ENCODE assay signal across 8 mouse cellular contexts in genomic region chr1:134745648-134746047, GRCm38 (mm10).
DNase-seq lines count a peak whose midpoint lies in the region; ATAC-seq and TF ChIP-seq lines count a peak whose summit lies in the region.
"Had no signal": no experiment of that assay in that cellular context is flagged by ENCODE, and none has a peak within 500 bp of the region (broad histone marks: within the 10 kb centered on the region; RNA-seq: fewer than 3 reads in every experiment).

No protein-coding gene starts in this region.

- peak; percentile 28 for DNase-seq in kidney, adult 9 months
- DNase-seq in adipocyte (ENCODE audit: low spot score): peak; percentile 31
- peak in 1 of 3 experiments; percentile 16 for DNase-seq in liver, embryonic 14.5 days (ENCODE audit: low read depth in 3 of 3, low spot score in 3 of 3)
- DNase-seq in layer of hippocampus, postnatal 10 days (ENCODE audit: low spot score in 2 of 2): no peak

- 0 out of 2 replicates have a peak, but pooled peaks cover 3% of the 10 kb centered on the region for H3K4me1 ChIP-seq in kidney, embryonic 14.5 days (ENCODE audit: control insufficient read depth, insufficient read depth, low read length)
- peaks cover 24% of the 10 kb centered on the region for H3K4me1 ChIP-seq in E14TG2a.4 (replicated peaks; ENCODE audit: low read depth, low read length)
- H3K4me1 ChIP-seq in liver, embryonic 14.5 days (replicated peaks; ENCODE audit: control insufficient read depth in 2 of 2, insufficient read depth in 2 of 2, low read length in 1 of 2): peaks cover 23 to 33% of the 10 kb centered on the region in 2 experiments

- no peaks in the 10 kb centered on the region for H3K36me3 ChIP-seq in kidney, embryonic 14.5 days (ENCODE audit: control insufficient read depth, insufficient read depth, low read length)
- no peaks in the 10 kb centered on the region for H3K36me3 ChIP-seq in E14TG2a.4 (ENCODE audit: insufficient read depth, low read length)
- H3K36me3 ChIP-seq in liver, embryonic 14.5 days (replicated peaks; ENCODE audit: control insufficient read depth, insufficient read depth, low read depth): no peaks in the 10 kb centered on the region
- H3K36me3 ChIP-seq: embryonic facial prominence, embryonic 13.5 days had no signal

- no peak for ATAC-seq in kidney, embryonic 14.5 days (ENCODE audit: low FRiP score, low TSS enrichment)
- no peak for ATAC-seq in liver, embryonic 14.5 days (ENCODE audit: insufficient read depth)
- no peak for ATAC-seq in megakaryocyte-erythroid progenitor cell, adult 5-6 weeks (replicated peaks; ENCODE audit: low FRiP score, low TSS enrichment, poor library complexity, severe bottlenecking)

- H3K27me3 ChIP-seq in kidney, embryonic 14.5 days (ENCODE audit: control insufficient read depth, insufficient read depth, low read length): no peaks in the 10 kb centered on the region
- H3K27me3 ChIP-seq in E14TG2a.4 (ENCODE audit: insufficient read depth, low read length): 0 out of 2 replicates have a peak, but pooled peaks cover 6% of the 10 kb centered on the region
- H3K27me3 ChIP-seq in liver, embryonic 14.5 days (ENCODE audit: control insufficient read depth, insufficient read depth, low read length): no peaks in the 10 kb centered on the region

- H3K9me3 ChIP-seq in kidney, embryonic 14.5 days (ENCODE audit: control insufficient read depth, low read length): no peaks in the 10 kb centered on the region
- peaks cover 9% of the 10 kb centered on the region; the same call in 1 of the 2 replicates for H3K9me3 ChIP-seq in E14TG2a.4 (ENCODE audit: low read length)
- H3K9me3 ChIP-seq in liver, embryonic 14.5 days (ENCODE audit: control insufficient read depth, low read length): no peaks in the 10 kb centered on the region
- H3K9me3 ChIP-seq: embryonic facial prominence, embryonic 13.5 days had no signal

- no peak overlapping the region for H3K9ac ChIP-seq in kidney, embryonic 14.5 days (ENCODE audit: low read depth, low read length)
- H3K9ac ChIP-seq in liver, embryonic 14.5 days (replicated peaks): no peak overlapping the region
- H3K9ac ChIP-seq: embryonic facial prominence, embryonic 13.5 days had no signal

- peak; percentile 61 for TF ChIP-seq CTCF in E14TG2a.4 (conservative IDR thresholded peaks at IDR 0.05; ENCODE audit: low read length)
- peak; percentile 64 for TF ChIP-seq CTCF in liver, embryonic 14.5 days (IDR thresholded peaks at IDR 0.05; ENCODE audit: low read depth)

- TF ChIP-seq EP300 in liver, embryonic 14.5 days (IDR thresholded peaks at IDR 0.05; ENCODE audit: low read depth): no peak

- no peak overlapping the region for H3K27ac ChIP-seq in kidney, embryonic 14.5 days (ENCODE audit: low read depth, low read length)
- no peak overlapping the region for H3K27ac ChIP-seq in liver, embryonic 14.5 days
- H3K27ac ChIP-seq: embryonic facial prominence, embryonic 13.5 days had no signal

- 58% methylated on average over 4 of the region's 6 CpGs for WGBS in kidney, embryonic 14.5 days
- 52% methylated on average over 5 of the region's 6 CpGs for WGBS in liver, embryonic 14.5 days (ENCODE audit: insufficient replicate concordance)

- H3K4me2 ChIP-seq in kidney, embryonic 14.5 days (replicated peaks; ENCODE audit: low read depth, low read length): no peak overlapping the region
- no peak overlapping the region for H3K4me2 ChIP-seq in liver, embryonic 14.5 days (ENCODE audit: low read depth)
- H3K4me2 ChIP-seq: embryonic facial prominence, embryonic 13.5 days had no signal

- H3K4me3 ChIP-seq in kidney, embryonic 14.5 days (ENCODE audit: low read length): no peak overlapping the region
- no peak overlapping the region for H3K4me3 ChIP-seq in E14TG2a.4 (replicated peaks; ENCODE audit: low read length)
- no peak overlapping the region for H3K4me3 ChIP-seq in liver, embryonic 14.5 days (ENCODE audit: insufficient read depth in 1 of 2, low read depth in 2 of 2, low read length in 2 of 2)
- H3K4me3 ChIP-seq: embryonic facial prominence, embryonic 13.5 days had no signal

Comparison
In these comparisons a context has a peak if more than half of its experiments do, and no peak if none do; other contexts are left out.
1. DNase-seq: peak in kidney, adult 9 months (single experiment) and adipocyte (single experiment); none in layer of hippocampus, postnatal 10 days (0 of 2).